Mouse (Mus musculus) limb, embryonic 10.5 days (tissue): Measurements from ENCODE around the gene Vamp1. TPM values are rescaled to one million over a fixed set of nuclear protein-coding genes. Genes with fewer than 3 reads are reported as not detected.

Experiments
- DNase-seq: peaks from one replicate; pipeline ENCODE4 v3.0.0-alpha.2; 2017; ENCODE audit warnings: low spot score
- H3K27ac ChIP-seq: fragments of 300-500 bp; sonication (generic); 2 replicates; pipeline ENCODE4 v1.5.1; 2016; ENCODE audit warnings: mild to moderate bottlenecking
- H3K27me3 ChIP-seq: fragments of 300-500 bp; sonication (generic); 2 replicates; pipeline ENCODE4 v1.6.1; 2016; ENCODE audit warnings: low read depth, mild to moderate bottlenecking; ENCODE audit not compliant: poor library complexity, severe bottlenecking
- H3K36me3 ChIP-seq: fragments of 300-500 bp; sonication (generic); 2 replicates; pipeline ENCODE4 v1.6.1; 2016; ENCODE audit warnings: mild to moderate bottlenecking, moderate library complexity
- H3K4me1 ChIP-seq: fragments of 300-500 bp; sonication (generic); 2 replicates; pipeline ENCODE4 v1.6.1; 2016
- H3K4me3 ChIP-seq: fragments of 300-500 bp; sonication (generic); 2 replicates; pipeline ENCODE4 v1.5.1; 2016; ENCODE audit warnings: mild to moderate bottlenecking, moderate library complexity
- H3K9me3 ChIP-seq: fragments of 300-500 bp; sonication (generic); replicated peaks from 2 replicates; pipeline ENCODE4 v1.6.1; 2016; ENCODE audit warnings: mild to moderate bottlenecking
- WGBS: fragments of 180-500 bp; shearing (Covaris S2); methylation state at CpG from one replicate; pipeline ENCODE4 v1.1.7; 2016; 5-methylcytosine and 5-hydroxymethylcytosine counted together
- polyA plus RNA-seq: library from polyadenylated mRNA; unstranded; fragments of >200 nt; fragmentation: Nextera tagmentation; extraction: Ambion mirVana; gene quantifications from 2 replicates; pipeline ENCODE4 v1.2.1, GENCODE M21; 2016

The Vamp1 gene
- polyA plus RNA-seq, 1 experiment from 2014 or later, result 3.9 TPM

DNA sequence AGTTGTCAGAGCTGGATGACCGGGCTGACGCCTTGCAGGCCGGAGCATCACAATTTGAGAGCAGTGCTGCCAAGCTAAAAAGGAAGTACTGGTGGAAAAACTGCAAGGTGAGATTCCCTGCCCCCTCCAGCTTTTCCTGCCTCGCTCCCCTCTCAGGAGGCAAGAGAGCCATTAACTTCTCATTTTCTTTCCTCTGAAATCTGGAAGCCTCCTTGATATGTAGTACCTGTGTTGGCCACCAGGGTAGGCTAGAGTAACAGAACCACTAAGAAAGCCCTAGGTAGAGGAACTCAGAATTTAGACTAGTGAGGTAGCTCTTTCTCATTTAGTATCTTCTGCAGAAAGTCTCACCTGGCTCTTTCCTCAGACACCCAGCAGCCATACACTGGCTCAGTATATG lies 3.6 kb downstream of the Vamp1 start:
- Histone ChIP-seq H3K4me1 (peaks cover 13% of the 10 kb centered on the region), H3K4me3 (no peak overlapping the region), H3K27me3 (peaks cover 19% of the 10 kb centered on the region), H3K27ac (no peak overlapping the region), H3K9me3 (no peaks in the 10 kb centered on the region), H3K36me3 (0 out of 2 replicates have a peak, but pooled peaks cover 3% of the 10 kb centered on the region)
- 76% methylated on average over 4 of the region's 4 CpGs for WGBS
- DNase-seq, result no peak

DNA sequence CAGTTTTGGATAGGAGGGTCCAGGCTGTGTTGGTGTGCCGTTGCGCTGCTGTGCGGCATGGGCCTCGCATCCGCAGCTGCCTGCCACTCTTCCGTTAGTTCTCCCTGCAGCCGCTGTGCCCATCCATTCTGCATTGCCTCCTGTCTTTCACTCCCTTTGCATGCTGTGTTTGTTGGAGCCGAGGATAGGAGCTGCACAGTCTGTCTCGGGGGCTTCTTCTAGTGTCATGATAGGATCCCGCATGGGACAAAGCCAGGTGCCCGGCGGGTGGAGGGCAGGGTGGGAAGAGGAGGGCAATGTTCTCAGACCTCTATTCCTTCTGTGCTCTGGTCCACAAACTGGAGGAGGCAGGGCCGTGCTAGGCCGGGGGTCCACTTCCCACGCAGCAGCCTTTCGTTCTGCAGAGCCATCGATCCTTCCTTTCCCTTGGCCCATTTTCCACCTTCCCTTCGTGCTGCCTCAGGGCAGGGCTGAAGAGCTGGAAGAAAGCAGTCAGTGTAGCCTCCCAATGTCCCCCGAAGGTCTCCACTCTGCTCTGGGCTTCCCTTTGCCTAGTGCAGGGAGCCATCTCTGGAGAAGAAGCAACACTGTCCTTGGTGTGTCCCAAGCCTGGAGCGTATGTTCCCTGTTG lies 5.9 kb downstream of the Vamp1 start:
- no peak for DNase-seq
- Histone ChIP-seq H3K4me3 (no peak overlapping the region), H3K4me1 (peaks cover 2% of the 10 kb centered on the region), H3K36me3 (0 out of 2 replicates have a peak, but pooled peaks cover 3% of the 10 kb centered on the region), H3K27ac (no peak overlapping the region), H3K27me3 (peaks cover 14% of the 10 kb centered on the region), H3K9me3 (no peaks in the 10 kb centered on the region)
- whole genome bisulfite sequencing, result 92% methylated on average over 20 of the region's 20 CpGs

DNA sequence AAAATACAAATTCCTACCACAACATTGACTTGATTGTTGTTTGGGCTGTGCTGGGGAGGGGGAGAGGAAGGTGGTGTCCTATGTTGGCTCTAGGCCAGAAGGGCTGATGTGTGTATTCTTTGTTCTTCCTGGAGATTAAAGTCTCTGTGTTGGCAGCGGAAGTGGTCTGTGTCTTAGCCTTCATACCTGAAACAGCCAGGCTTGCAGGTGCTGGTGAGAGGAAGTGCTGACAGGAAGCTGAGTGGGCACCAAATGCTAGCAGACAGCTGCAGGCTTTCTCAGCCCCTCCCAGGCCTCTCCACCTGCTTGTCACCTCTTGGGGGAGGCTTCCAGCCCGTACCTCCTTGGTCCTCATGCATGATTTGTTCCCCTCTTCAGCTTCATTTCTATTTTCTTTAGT lies 6.8 kb downstream of the Vamp1 start:
- Histone ChIP-seq H3K27ac (no peak overlapping the region), H3K4me3 (no peak overlapping the region), H3K9me3 (no peaks in the 10 kb centered on the region), H3K36me3 (0 out of 2 replicates have a peak, but pooled peaks cover 3% of the 10 kb centered on the region), H3K27me3 (peaks cover 5% of the 10 kb centered on the region), H3K4me1 (no peaks in the 10 kb centered on the region; the same call in 1 of the 2 replicates)
- 69% methylated on average over 2 of the region's 2 CpGs for WGBS
- DNase-seq, result no peak

DNA sequence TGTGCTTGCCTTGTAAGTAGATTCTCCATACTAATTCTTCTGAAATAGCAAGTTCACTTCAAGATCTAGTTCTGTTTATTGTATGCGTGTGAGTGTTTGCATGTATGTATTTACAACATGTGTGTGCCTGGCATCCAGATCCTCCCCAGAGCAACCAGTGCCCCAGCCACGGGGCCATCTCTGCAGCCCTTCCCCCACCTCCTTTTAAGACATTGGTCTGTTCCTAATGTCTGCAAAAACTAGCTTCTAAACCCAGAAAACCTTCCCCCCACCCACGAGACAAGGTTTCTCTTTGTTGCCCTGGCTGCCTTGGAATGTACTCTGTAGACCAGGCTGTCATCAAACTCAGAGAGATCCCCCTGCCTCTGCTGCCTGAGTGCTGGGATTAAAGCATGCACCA lies 7.2 kb downstream of the Vamp1 start:
- Histone ChIP-seq H3K4me1 (no peaks in the 10 kb centered on the region; the same call in 1 of the 2 replicates), H3K27me3 (peaks cover 2% of the 10 kb centered on the region), H3K27ac (no peak overlapping the region), H3K4me3 (no peak overlapping the region), H3K9me3 (no peaks in the 10 kb centered on the region), H3K36me3 (0 out of 2 replicates have a peak, but pooled peaks cover 3% of the 10 kb centered on the region)
- WGBS, result 78% methylated on average over 3 of the region's 3 CpGs
- DNase-seq, result no peak

DNA sequence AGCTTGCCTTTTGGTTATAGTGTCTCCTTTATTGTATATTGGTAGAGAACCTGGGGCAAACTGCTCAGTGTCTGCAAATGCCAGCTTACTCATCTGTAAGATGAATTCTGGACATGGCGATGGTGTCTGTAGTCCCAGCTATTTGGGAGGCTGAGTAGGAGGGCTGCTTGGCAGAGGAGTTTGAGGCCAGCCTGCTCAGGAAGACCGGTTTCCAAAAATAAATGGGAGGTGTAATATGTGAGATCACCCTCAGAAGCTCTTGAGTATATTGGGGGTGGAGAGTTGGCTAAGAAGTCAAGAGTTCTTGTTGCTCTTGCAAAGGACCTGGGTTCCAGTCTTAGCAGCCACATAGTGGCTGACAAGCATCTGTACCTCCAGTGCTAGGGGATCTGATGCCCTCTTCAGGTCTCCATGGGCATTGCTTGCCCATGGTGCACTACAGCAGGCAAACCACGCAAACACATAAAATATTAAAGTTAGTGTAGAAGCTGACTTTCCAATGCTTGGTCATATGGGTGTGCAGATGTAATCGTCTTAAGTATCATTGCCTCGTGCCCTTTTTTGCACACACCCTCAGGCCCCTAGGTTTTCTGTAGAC lies 10.3 kb downstream of the Vamp1 start:
- Histone ChIP-seq H3K36me3 (0 out of 2 replicates have a peak, but pooled peaks cover 3% of the 10 kb centered on the region), H3K4me1 (peaks cover 11% of the 10 kb centered on the region), H3K4me3 (no peak overlapping the region), H3K9me3 (no peaks in the 10 kb centered on the region), H3K27me3 (no peaks in the 10 kb centered on the region), H3K27ac (no peak overlapping the region)
- no peak for DNase-seq
- WGBS, result 84% methylated on average over 5 of the region's 5 CpGs

DNA sequence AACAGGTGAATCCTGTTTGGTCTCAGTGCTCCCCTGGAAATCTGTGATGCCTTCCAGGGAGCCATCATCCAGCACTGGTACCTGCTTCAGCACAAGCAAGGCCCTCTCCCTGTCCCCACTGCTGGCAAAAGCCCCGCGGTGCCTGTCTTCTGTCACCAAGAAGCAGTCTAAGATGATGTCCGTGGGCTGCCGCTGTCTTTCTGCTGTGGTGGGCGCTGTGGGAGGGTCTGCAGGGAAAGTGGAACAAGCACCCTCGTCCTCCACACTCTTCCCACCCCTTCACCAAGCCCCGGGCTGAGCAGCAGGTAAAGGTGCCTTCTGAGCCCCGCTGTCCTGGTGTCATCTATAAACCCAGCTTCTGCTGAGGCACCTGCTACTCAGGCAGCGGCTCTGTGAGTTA lies 15.2 kb downstream of the Vamp1 start:
- Histone ChIP-seq H3K4me3 (no peak overlapping the region), H3K4me1 (peaks cover 34% of the 10 kb centered on the region), H3K9me3 (no peaks in the 10 kb centered on the region), H3K36me3 (no peaks in the 10 kb centered on the region), H3K27me3 (no peaks in the 10 kb centered on the region), H3K27ac (no peak overlapping the region)
- 66% methylated on average over 9 of the region's 9 CpGs for WGBS
- DNase-seq, result no peak

DNA sequence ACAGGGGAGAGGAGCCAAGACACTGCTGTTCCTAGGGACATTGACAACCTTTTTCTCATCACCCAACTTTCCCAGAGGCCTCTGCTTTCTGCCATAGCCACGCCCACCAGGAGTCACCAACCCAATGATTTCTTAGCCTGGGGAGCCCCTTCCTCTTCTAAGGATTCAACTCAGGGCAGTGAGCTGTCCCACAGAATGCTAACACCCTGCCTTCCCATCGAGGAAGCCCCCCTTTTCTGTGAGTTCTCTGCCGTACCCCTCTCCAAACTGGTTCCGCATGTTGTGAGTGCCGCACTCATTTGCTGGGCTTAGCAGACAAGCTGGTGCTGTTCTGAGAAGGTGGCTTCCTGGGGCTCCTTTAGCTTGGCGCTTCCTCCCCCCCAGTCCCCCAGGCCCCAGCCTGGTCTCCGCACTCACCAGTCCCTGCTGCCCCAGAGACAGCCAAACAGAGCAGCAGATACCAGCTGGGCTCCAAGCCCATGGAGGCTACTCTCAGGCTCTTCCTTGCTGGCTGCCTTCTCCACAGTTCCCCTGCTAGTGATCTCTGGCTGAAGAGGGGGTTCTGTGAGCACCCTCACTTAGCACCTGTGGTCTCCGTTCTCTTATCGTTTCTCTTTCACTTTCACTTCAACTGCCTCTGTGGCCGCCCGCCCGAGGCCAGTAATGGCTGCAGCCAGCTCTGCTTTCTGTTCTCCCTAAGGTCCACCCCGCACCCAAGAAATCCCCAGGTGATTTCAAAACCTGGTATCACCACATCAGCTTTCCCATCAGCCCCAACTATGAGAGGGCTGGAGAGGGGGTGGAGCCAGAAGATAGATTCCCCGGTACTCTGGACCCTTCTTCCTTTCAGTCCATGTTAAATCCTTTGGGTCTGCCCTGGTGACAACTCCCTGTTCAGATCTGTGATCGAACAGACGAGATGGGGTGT lies 16.0 kb downstream of the Vamp1 start, which contains the start of gene Tapbpl:
Gene Tapbpl (minus strand): TSS at position 744 of the 928 bp plus-strand sequence.
- H3K4me1 ChIP-seq, result peaks cover 34% of the 10 kb centered on the region
- peak within 1 kb of the TSS; percentile 58 for H3K4me3 ChIP-seq
- H3K27ac ChIP-seq, result peak within 1 kb of the TSS; percentile 83
- peak; percentile 44 for DNase-seq
- H3K27me3 ChIP-seq, result no peaks in the 10 kb centered on the region
- WGBS, result 4% methylated on average over 16 of the region's 16 CpGs
- no peaks in the 10 kb centered on the region for H3K9me3 ChIP-seq
- no peaks in the 10 kb centered on the region for H3K36me3 ChIP-seq

DNA sequence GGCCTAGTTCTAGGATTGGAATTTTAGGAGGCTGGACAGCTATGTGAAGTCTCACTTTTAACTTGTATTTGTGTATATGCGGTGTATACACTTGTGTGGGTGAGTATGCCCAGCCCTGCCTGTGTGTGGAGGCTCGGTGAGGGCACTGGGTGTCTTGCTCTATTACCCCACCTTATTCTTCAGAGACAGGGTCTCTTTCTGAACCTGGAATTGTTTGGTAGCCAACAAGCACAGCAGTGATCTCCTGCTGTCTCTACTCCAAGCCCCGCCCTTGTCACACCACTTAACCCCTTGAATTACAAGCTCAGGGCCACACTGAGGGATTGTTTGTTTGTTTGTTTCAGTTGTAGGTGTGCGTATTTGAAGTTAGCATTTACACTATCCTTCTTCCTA lies 16.7 kb downstream of the Vamp1 start:
- H3K4me1 ChIP-seq, result peaks cover 34% of the 10 kb centered on the region
- 51% methylated on average over 4 of the region's 4 CpGs for WGBS
- DNase-seq, result no peak
- peak overlapping the region; percentile 83; the same call in 1 of the 2 replicates for H3K27ac ChIP-seq
- H3K9me3 ChIP-seq, result no peaks in the 10 kb centered on the region
- H3K4me3 ChIP-seq, result peak overlapping the region; percentile 58
- H3K36me3 ChIP-seq, result no peaks in the 10 kb centered on the region
- H3K27me3 ChIP-seq, result no peaks in the 10 kb centered on the region

DNA sequence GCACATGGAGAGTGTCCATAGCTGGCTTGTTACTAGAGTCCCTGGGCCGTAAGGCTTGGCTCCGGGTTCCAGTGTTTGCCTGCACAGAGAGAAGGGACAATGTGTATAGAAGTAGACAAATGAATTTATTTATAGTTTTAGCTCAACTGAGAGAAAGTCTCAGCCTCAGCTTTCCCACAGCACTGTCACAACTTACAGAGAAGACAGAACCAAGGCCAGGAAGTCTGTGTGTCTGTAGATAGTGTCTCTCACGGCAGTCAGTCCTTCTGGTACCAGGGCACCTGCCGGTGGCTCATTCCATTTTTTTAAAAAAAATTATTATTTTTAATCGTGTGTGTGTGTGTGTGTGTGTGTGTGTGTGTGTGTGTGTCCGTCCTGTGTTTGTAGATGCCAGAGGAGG lies 17.2 kb downstream of the Vamp1 start:
- Histone ChIP-seq H3K36me3 (no peaks in the 10 kb centered on the region), H3K27ac (no peak overlapping the region), H3K4me1 (peaks cover 34% of the 10 kb centered on the region), H3K9me3 (no peaks in the 10 kb centered on the region), H3K4me3 (no peak overlapping the region), H3K27me3 (no peaks in the 10 kb centered on the region)
- WGBS, result 76% methylated on average over 6 of the region's 6 CpGs
- DNase-seq, result no peak

DNA sequence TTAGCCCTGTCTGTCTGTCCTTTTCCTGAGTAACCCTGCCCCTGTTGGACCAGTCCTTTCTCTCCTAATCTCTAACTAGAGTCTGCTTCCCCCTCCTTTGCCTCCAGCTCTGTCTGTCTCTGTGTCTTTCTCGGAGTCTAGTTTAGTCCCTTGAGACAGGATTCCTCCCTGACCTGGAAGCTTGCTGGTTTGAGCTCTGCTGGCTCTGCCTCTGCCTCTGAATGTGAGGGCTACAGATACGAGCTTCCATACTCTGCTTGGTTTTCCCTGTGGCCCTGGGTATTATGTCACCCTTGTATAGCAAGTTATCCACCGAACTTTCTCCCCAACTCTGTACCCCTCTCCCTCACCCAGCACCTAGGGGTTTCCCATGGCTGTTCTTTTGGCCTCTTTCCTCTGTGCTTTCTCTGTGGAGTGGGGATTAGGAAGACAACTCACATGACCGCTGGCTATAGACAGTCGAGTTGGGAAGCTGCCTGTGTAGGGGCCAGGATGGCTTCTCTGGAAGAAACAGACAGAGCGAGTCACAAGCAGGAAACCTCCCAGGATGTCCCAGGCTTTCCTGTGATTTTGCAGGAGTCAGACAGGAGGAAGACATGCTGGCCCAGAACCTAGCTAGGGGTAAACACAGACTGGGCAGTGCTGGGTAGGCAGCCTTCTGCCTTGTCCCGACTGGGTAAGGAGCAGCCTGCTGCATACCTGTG lies 18.6 kb downstream of the Vamp1 start:
- no peak overlapping the region for H3K4me3 ChIP-seq
- 70% methylated on average over 7 of the region's 7 CpGs for WGBS
- H3K4me1 ChIP-seq, result peaks cover 26% of the 10 kb centered on the region

DNA sequence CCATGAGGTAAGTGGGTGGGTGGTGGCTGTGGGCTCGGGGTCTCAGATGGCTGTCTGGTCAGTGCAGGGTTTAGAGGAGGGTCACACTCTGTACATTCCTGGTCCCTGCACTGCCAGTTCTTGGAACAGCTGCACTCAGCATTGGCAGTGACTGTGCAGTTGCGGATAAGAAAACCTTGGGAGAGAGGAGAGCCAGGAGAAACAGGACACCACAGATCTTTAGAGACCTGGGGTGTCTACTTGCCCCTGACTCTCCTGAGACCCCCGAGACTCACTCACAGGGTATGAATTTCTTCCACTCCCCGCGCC lies 19.1 kb downstream of the Vamp1 start:
- Histone ChIP-seq H3K36me3 (no peaks in the 10 kb centered on the region), H3K27me3 (no peaks in the 10 kb centered on the region), H3K4me1 (peaks cover 26% of the 10 kb centered on the region), H3K9me3 (no peaks in the 10 kb centered on the region), H3K4me3 (no peak overlapping the region), H3K27ac (no peak overlapping the region)
- no peak for DNase-seq
- WGBS, result 73% methylated on average over 5 of the region's 5 CpGs

More for the DNA sequence above, 18.6 kb downstream of the Vamp1 start:
- no peaks in the 10 kb centered on the region for H3K36me3 ChIP-seq
- DNase-seq, result no peak
- H3K27ac ChIP-seq, result no peak overlapping the region
- no peaks in the 10 kb centered on the region for H3K9me3 ChIP-seq
- no peaks in the 10 kb centered on the region for H3K27me3 ChIP-seq

DNA sequence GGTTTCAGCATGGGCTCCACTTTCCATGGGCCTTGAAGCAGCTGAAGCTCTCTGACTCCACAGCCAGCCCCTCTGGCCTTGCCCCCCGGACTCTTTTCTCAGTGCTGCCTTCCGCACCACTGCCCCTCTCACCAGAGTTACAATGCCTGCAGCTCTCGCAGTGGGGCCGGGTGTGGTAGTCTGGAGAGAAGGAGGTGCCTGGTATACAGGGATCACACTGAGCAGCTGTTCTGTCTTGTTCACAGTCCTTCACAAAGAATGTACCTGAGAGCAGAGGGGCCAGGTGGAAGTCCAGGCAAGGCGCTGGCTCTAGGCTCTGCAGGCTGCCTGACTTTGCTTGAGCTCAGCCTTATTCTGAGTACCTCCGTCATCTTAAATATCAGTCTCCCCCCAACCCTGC lies 21.0 kb downstream of the Vamp1 start:
- no peak overlapping the region for H3K27ac ChIP-seq
- no peak overlapping the region for H3K4me3 ChIP-seq
- no peaks in the 10 kb centered on the region for H3K27me3 ChIP-seq
- DNase-seq, result no peak
- 81% methylated on average over 6 of the region's 6 CpGs for WGBS
- no peaks in the 10 kb centered on the region for H3K9me3 ChIP-seq
- no peaks in the 10 kb centered on the region for H3K36me3 ChIP-seq
- peaks cover 16% of the 10 kb centered on the region for H3K4me1 ChIP-seq
